Mouse (Mus musculus) gastrocnemius, postnatal 10 days (tissue): Measurements from ENCODE around the gene Zfp607a. TPM values are rescaled to one million over a fixed set of nuclear protein-coding genes. Genes with fewer than 3 reads are reported as not detected.
"Not testable (repeated sequence)": the region's sequence is repeated elsewhere in the genome, so short reads cannot be mapped to it uniquely, and the experiment has no call there.

Experiments used
- DNase-seq: peaks from one replicate; pipeline ENCODE4 v3.0.0; 2021; ENCODE audit warnings: mixed read lengths
- long read RNA-seq, 2 experiments: library from polyadenylated mRNA; stranded (forward); transcript quantifications; one replicate each; pipeline ENCODE4 v2.0.0; 2021
- total RNA-seq, 2 experiments: library from RNA; stranded (reverse); gene quantifications; 2 replicates each; pipeline ENCODE4 v1.2.3; 2021

The Zfp607a gene
- 1 to 10 TPM; 2.5 to 3.3 TPM for total RNA-seq
- long read RNA-seq, experiment 1, partial matches to known transcripts: 0 of 2 reads
- long read RNA-seq, experiment 1, other reads (novel, unspliced or antisense): 0 of 2 reads
- long read RNA-seq, experiment 2: 0 reads

DNA sequence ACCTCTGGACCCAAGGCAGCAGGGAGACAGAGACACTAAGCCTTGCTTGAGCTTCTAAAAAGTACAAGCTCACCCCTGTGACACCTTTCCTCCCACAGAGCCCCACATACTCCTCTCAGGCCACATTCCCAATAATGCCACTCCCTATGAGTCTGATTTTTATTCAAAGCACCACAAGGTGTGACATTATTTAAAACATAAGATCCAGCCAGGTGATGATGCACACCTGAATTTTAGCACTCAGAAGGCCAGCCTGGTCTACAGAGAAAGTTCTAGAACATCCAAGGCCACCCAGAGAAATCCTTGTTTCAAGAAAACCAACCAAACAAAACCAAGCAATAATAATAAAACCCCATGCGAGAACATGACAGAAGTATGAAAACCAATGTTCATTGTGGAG is at the start of gene Zfp607a:
Gene Zfp607a (plus strand): TSS at position 301 of the 400 bp plus-strand sequence.
- no peak for DNase-seq

- DNase-seq: no peak
Observed at GRCm38 (mm10) chr7:27818526-27819110, 38.7 kb upstream of the Zfp607a start.

DNA sequence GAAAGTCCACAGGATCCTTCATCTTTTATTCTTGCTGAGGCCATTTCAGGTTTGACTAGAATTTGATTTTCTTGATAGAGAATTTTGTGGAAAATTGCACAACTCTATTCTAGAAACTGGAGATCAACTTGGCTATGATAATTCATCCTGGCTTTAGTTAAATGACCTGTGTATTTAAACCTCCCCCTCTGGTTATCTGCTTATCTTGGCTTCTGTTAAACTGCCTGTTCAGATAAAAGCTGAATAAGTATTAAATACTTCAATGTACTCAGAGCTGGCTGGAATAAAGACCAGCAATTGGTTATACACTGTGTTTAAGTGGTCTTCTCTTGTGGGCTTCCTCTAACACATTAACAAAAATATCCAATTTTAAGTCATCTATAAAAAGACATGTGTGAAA is 34.7 kb upstream of the Zfp607a start:
- DNase-seq: no peak

- DNase-seq: no peak
Observed at GRCm38 (mm10) chr7:27834131-27834530, 23.2 kb upstream of the Zfp607a start.

DNA sequence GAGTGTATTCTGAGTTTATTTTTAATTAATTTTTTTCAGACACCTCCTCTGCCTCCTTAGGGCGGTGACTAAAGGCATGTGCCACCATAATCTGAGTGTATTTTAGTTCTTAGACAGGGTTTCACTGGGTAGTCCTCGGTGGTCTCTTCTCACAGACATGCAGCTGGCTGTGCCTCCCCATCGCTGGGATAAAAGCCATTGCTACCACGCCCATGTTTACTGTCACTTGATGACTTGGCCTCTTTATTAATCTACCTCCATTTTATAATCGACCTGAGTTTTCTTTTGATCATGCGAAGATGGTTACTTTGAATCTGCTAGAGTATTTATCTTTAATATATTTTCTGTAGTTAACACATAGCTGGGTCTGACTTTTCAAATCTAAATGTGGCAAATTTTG is 19.4 kb upstream of the Zfp607a start:
- DNase-seq: no peak

- DNase-seq: peak; percentile 81
Observed at GRCm38 (mm10) chr7:27838323-27839249, 18.7 kb upstream of the Zfp607a start, which contains the start of gene Zfp59. Zfp59 (plus strand) TSS chr7:27838607.

DNA sequence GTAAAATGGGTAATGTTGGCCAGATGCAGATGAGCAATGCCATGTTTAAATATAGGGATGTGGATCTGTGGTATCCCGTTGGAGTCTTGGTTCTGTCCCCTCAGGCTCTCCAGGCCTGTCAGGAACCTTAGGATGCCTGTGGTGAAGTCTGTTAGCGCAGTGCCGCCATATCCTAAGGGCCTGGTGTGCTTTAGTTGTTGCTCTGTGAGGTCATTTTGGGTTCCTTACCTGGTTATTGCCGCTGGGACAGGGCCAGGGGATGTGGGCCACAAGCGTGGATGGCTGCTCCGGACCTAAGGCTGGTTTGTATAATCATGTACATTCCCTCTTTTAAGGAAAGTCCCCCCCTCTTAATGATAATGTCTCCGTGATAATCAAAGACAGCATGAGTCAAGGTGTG is 17.7 kb upstream of the Zfp607a start:
- no peak for DNase-seq

DNA sequence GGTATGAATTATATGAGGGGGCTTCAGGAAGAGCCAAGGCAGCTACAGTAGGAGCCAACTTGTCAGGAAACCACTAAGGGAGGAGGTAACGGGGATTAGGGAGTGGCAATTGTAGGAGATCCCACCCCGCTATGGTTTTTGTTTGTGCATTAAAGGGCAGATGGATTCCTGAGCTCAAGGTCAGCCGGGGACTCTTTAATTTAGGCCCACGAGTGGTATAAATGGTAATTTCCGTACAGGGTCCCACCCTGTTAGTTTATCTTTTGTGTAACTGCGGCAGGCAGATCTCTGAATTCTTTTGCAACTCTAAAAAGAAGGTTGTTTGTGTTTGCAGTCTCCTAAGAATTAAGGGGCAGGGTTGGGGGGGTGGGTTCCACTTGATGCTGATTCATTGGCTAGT is 17.2 kb upstream of the Zfp607a start:
- no peak for DNase-seq

- no peak for DNase-seq
Observed at GRCm38 (mm10) chr7:27859301-27860251, 2.2 kb downstream of the Zfp607a start.

DNA sequence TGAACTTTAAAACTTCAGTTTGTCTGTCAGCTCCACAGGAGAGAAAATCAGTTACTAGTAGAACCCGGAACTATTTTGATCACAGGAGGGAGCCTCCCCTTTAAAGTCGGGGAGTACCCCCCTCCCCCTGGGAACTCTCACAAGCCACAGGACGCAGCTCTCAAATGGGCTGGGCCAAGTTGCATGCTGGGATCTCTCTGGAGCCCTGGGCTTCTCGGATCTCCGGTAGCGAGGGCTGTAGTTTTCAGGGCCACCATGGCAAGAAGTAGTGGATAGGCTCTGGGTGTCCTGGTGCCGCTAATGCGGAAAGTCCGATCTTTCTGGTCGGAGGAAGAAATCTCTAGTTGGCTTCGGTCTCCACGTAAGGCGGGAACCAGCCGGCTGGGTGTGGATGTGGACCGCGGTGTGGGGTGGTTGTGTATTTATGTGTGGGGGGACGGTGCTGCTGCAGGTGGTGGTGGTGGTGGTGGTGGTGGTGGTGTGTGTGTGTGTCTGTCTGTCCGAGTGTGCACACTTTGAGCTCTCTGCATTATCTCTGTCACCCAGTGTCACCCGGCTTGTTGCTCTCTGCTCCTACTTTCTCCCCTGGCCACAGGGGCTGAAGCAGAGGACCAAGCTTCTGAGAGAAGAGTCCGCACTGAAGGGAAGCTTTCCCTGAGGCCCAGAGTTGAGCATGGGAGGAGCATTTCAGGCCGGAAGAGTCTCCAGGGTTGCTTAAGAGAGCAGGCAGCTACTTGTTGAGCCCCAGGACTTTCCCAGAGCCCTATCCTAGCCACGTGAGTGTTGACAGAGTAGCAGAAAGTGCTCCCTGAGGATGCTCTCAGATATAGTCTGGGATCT is 3.3 kb downstream of the Zfp607a start:
- peak; percentile 57 for DNase-seq

DNA sequence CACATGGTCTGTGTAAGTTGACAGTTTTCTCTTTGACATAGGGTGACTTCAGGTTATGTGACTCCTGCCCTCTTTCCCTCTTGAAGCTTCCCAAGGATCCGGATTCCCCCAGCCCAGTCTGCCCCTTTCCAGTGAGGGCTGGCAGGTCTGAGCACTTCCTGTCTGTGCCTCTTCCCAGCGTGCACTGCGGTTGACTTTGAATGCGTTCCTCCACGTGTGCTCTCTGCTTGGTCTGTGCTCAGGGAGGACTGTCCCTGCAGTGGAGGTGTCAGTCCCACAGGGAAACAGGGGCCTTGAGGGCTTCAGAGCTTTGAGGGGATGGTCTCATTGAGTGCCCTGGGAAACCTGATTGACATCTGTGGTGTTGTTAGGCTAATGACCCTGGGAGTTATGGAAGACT is 5.3 kb downstream of the Zfp607a start:
- not testable (repeated sequence) for DNase-seq

DNA sequence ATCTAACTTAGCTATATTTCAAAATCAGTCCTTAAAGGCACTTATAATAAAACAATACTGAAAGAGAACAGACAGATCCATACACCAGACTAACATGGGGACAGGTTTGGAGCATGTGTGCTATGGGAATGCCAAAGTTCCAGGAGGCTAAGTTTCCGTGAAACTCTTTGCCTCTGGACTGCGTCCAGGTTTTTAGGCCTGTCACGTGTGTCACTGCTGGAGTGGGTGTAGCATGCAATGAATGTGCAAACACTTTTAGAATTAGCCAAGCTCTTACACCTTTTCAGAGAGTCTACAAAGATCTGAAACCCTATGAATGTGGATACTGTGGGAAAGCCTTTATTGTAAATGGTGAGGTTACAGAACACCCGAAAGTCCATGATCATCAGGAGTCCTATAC is 24.4 kb downstream of the Zfp607a start:
- no peak for DNase-seq

GRCm38 (mm10) chr7:27900601-27901000 is 43.3 kb downstream of the Zfp607a start:
- no peak for DNase-seq

DNA sequence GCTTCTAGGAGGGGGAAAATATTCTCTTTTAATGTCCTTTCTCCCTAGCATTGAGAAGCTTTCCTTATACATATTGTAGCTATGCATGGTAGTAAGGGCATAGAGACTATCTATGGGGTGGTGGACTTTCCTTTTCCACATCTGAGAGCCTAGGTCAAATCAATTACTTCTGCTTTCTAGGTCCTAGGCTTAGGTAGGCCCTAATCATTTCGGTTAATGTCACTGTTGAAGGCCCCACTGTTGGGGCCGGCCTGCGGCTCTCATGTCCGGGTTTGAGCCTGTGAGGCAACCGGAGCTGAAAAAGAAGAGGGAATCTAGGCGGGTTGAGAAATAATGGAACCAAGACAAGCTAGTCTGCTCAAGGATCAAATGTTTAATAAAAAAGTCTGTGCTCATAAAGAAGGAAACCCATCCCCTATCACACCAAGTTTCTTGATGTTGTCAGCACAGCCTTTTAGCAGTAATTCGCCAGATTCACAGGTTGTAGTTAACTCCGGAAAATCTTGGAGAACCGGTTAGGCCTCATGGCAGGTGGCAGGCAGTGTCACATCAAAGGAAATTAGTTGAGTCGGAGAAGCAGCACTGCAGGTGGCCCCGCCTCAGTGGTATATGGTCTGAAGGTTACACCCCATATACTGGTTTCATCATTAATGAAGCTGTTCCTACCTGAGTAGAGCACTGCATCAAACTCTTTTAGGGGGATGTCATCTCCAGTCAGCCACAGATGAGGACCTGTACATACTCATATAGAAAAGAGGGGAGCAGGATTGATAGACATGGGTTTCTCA is 47.9 kb downstream of the Zfp607a start:
- no peak for DNase-seq

- DNase-seq: not testable (repeated sequence)
Observed at GRCm38 (mm10) chr7:27910952-27911351, 53.6 kb downstream of the Zfp607a start.

DNA sequence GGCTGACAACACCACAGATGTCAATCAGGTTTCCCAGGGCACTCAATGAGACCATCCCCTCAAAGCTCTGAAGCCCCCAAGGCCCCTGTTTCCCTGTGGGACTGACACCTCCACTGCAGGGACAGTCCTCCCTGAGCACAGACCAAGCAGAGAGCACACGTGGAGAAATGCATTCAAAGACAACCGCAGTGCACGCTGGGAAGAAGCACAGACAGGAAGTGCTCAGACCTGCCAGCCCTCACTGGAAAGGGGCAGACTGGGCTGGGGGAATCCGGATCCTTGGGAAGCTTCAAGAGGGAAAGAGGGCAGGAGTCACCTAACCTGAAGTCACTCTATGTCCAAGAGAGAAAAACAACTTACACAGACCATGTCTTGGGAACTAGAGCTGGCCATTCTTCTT is 69.7 kb downstream of the Zfp607a start:
- DNase-seq: not testable (repeated sequence)

DNA sequence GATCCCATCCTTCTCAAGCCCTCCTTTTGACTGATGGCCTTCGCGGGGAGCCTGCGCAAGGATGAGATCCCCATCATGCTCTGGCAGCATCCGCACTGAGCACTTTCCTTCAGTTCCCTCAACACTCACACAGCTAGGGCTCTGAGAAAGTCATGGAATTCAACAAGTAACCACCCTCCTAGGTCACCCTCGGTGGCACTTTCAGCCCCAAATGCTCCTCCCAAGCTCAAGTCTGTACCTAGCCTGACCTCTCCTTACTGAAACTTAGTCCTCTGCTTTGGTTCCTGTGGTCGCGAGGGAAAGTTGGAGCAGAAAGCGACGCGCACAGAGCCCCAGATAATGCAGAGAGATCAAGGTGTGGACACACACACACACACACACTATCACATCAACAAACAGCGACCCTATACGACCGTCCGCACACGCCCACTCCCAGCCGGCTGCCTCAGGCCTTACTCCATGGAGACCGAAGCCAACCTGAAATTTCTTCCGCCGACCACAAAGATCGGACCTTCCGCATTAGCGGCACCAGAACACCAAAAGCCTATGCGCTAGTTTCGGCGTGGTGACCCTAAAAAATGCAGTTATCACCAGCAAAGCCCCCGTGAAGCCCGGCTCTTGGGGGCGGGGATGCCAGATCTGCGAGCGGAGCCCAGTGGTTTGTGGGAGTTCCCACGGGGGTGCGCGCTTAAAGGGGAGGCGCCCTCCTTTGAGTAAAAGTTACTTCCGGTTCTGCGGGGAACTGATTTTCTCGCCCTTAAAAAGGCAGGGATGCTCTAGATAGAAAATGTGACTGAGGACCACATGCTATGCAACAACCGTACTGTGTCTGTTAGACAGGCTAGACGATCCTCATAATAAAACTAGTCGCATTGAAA is 71.7 kb downstream of the Zfp607a start, which contains the start of gene Zfp974:
Gene Zfp974 (minus strand): TSS at position 643 of the 878 bp plus-strand sequence.
- DNase-seq: peak; percentile 64
